Mouse (Mus musculus): ENCODE results near the gene Defa34.
"Not testable (repeated sequence)": the region's sequence is repeated elsewhere in the genome, so short reads cannot be mapped to it uniquely, and the experiment has no call there.

The Defa34 gene

GRCm38 (mm10) chr8:21665497-21665896 is at the start of gene Defa34:
TSS of gene Defa34 (plus strand) at chr8:21665797.
- not testable (repeated sequence) for DNase-seq

GRCm38 (mm10) chr8:21617883-21618282 is 47.7 kb upstream of the Defa34 start, which contains the start of gene Defa26:
TSS of gene Defa26 (plus strand) at chr8:21618183.
- not testable (repeated sequence) for DNase-seq

- not testable (repeated sequence) for DNase-seq
Measured at GRCm38 (mm10) chr8:21655480-21655879, 10.1 kb upstream of the Defa34 start, which contains the start of gene Defa17. TSS of gene Defa17 (plus strand) at chr8:21655780.

DNA sequence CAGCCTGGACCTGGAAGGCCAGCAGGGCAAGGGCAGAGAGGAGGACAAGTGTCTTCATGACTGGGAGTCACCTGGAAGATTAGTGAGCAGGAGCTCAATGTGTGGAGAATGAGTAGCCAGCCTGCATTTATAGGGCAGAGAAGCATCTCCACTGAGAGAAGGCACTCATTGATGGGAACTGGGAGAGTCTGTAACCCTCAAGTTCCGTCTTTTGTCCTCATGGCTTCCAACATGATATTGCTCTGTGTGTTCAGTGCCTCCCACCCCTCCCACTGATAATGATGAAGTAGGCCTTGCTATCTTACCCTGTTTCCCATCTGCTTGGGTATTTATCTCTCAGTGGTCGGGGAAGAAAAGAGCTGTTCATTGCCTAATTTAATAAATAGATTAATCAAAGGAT is 37.9 kb downstream of the Defa34 start, which contains the start of gene AY761184:
Gene AY761184 (minus strand): TSS at position 101 of the 400 bp plus-strand sequence.
- not testable (repeated sequence) for DNase-seq
